Mouse (Mus musculus): ENCODE measurements around the gene Sox10.

DNA sequence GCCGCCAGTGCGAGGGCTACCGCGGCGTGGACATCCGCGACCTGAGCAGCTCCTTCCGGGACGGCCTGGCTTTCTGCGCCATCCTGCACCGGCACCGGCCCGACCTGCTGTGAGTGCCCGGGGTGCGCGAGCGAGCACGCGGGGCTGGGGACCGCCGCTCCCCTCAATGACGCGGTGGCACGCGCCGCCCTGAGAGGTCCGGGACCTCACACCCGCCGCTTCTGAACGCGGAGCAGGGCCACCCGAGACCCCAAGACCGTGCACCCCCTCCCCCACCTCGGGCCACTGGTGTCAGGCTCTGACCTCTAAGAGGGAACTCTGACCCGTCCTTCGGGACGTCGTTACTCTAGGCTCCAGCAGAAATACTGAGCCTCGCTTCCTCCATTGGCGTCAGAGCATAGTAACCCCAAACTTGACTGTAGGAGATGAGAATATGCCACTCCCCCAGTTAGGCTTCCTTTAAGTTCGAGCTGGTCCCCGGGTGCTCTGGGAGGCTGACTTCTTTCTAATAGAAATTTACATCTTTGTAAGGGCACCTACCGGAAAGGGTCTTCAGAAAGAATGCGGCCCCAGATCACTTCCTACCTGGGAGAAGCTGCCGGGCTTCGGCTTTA lies 55.6 kb downstream of the Sox10 start:
- TF ChIP-seq POLR2A (IDR thresholded peaks at IDR 0.05; ENCODE audit: insufficient read depth, low read depth, low read length) = no peak
- peak; percentile 9; the same call in 1 of the 2 replicates for TF ChIP-seq CTCF (IDR thresholded peaks at IDR 0.05; ENCODE audit: insufficient read depth, low read depth, low read length)
